Mouse (Mus musculus): Measurements from ENCODE around the gene Ccdc12.
A peak's percentile ranks its signal among the peaks of the same experiment; 100 is the strongest.

Ccdc12 gene

GRCm38 (mm10) chr9:110736362-110736761, 80.1 kb downstream of the Ccdc12 start:
- DNase-seq (ENCODE audit: inconsistent age in 2 of 2, low spot score in 1 of 2), result no peak

- no peak for DNase-seq (ENCODE audit: inconsistent age in 2 of 2, low spot score in 1 of 2)
Observed at GRCm38 (mm10) chr9:110738054-110738453, 81.8 kb downstream of the Ccdc12 start.

- DNase-seq (ENCODE audit: inconsistent age in 2 of 2, low spot score in 1 of 2), result no peak
Observed at GRCm38 (mm10) chr9:110739961-110740360, 83.7 kb downstream of the Ccdc12 start.

- DNase-seq (ENCODE audit: inconsistent age in 2 of 2, low spot score in 1 of 2), result no peak
Observed at GRCm38 (mm10) chr9:110741711-110742294, 85.5 kb downstream of the Ccdc12 start, which contains the start of gene Myl3. Gene Myl3 (plus strand): TSS chr9:110741861.

- peak in 1 of 2 experiments; percentile 67 for DNase-seq (ENCODE audit: inconsistent age in 2 of 2, low spot score in 1 of 2)
Observed at GRCm38 (mm10) chr9:110742295-110742950, 86.1 kb downstream of the Ccdc12 start.

- peak in 1 of 2 experiments; percentile 66 for DNase-seq (ENCODE audit: inconsistent age in 2 of 2, low spot score in 1 of 2)
Observed at GRCm38 (mm10) chr9:110742951-110743455, 86.7 kb downstream of the Ccdc12 start.

- DNase-seq (ENCODE audit: inconsistent age in 2 of 2, low spot score in 1 of 2), result no peak
Observed at GRCm38 (mm10) chr9:110743456-110744323, 87.4 kb downstream of the Ccdc12 start.

- no peak for DNase-seq (ENCODE audit: inconsistent age in 2 of 2, low spot score in 1 of 2)
Observed at GRCm38 (mm10) chr9:110745752-110746151, 89.4 kb downstream of the Ccdc12 start.

GRCm38 (mm10) chr9:110746238-110746637, 89.9 kb downstream of the Ccdc12 start:
- no peak for DNase-seq (ENCODE audit: inconsistent age in 2 of 2, low spot score in 1 of 2)

GRCm38 (mm10) chr9:110746961-110747360, 90.7 kb downstream of the Ccdc12 start, which contains the start of gene Pth1r:
Gene Pth1r (minus strand): TSS chr9:110747145.
- no peak for DNase-seq (ENCODE audit: inconsistent age in 2 of 2, low spot score in 1 of 2)

GRCm38 (mm10) chr9:110748451-110748850, 92.1 kb downstream of the Ccdc12 start:
- no peak for DNase-seq (ENCODE audit: inconsistent age in 2 of 2, low spot score in 1 of 2)

GRCm38 (mm10) chr9:110750404-110751187, 94.3 kb downstream of the Ccdc12 start:
- no peak for DNase-seq (ENCODE audit: inconsistent age in 2 of 2, low spot score in 1 of 2)

GRCm38 (mm10) chr9:110751412-110751811, 95.1 kb downstream of the Ccdc12 start:
- no peak for DNase-seq (ENCODE audit: inconsistent age in 2 of 2, low spot score in 1 of 2)

GRCm38 (mm10) chr9:110752917-110753435, 96.7 kb downstream of the Ccdc12 start:
- DNase-seq (ENCODE audit: inconsistent age in 2 of 2, low spot score in 1 of 2), result no peak

GRCm38 (mm10) chr9:110753773-110754172, 97.5 kb downstream of the Ccdc12 start:
- DNase-seq (ENCODE audit: inconsistent age in 2 of 2, low spot score in 1 of 2), result no peak

- no peak for DNase-seq (ENCODE audit: inconsistent age in 2 of 2, low spot score in 1 of 2)
Observed at GRCm38 (mm10) chr9:110757816-110758215, 101.5 kb downstream of the Ccdc12 start.

GRCm38 (mm10) chr9:110758605-110759004, 102.3 kb downstream of the Ccdc12 start:
- peak; percentile 39 to 67 for DNase-seq (ENCODE audit: inconsistent age in 2 of 2, low spot score in 1 of 2)

- DNase-seq (ENCODE audit: inconsistent age in 2 of 2, low spot score in 1 of 2), result peak; percentile 49 to 84
Observed at GRCm38 (mm10) chr9:110759265-110759664, 103.0 kb downstream of the Ccdc12 start.

- DNase-seq (ENCODE audit: inconsistent age in 2 of 2, low spot score in 1 of 2), result no peak
Observed at GRCm38 (mm10) chr9:110760886-110761285, 104.6 kb downstream of the Ccdc12 start.

Data from adrenal gland, adult (tissue).